Mouse (Mus musculus): ENCODE measurements at regions not wholly inside any gene's neighbourhood (a gene's known extent, or its start where the extent isn't known, plus 50 kb on each side); places are given as distances from the start of the nearest gene placed in this dataset.

GRCm38 (mm10) chr1:128758802-128759481 lies 166.8 kb upstream of the Cxcr4 start:
- intact Hi-C loops (cut with DNase I), result no loop called here
- DNase-seq (ENCODE audit: low spot score in 2 of 2), result no peak

DNA sequence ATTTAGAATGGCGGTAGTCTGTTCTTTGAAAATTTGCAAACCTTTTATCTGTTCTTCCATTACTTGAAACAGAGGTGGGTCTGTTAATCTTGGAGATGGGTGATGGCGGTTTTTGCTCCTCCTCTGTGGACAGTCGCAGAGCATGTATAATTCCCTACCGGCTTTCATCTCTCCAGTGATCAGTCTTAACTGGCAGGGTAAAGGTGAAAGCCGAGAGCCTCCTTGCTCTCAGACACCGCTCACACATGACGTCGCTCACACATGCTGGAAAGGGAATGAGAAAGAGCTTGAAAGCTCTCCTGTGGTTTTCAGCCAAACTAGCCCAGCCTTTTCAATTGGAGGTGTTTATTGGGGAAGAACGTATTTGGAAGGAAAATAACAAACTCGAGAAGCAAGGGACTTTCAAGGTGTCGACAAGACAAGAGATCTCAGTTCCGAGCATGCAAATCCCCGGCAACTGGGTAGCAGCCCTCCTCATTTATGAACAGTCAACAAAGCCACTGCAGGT lies 166.3 kb upstream of the Cxcr4 start:
- no peak for DNase-seq (ENCODE audit: low spot score in 2 of 2)
- intact Hi-C loops (cut with DNase I), result no loop called here

- DNase-seq (ENCODE audit: low spot score in 2 of 2), result no peak
- intact Hi-C loops (cut with DNase I), result no loop called here
These were observed 161.4 kb upstream of the Cxcr4 start for GRCm38 (mm10) chr1:128753427-128754012.

- no peak for DNase-seq (ENCODE audit: low spot score in 2 of 2)
- intact Hi-C loops (cut with DNase I), result no loop called here
These were observed 157.4 kb upstream of the Cxcr4 start for GRCm38 (mm10) chr1:128749437-128749994.

- DNase-seq (ENCODE audit: low spot score in 2 of 2), result no peak
- intact Hi-C loops (cut with DNase I), result no loop called here
These were observed 155.2 kb upstream of the Cxcr4 start for GRCm38 (mm10) chr1:128747196-128747790.

DNA sequence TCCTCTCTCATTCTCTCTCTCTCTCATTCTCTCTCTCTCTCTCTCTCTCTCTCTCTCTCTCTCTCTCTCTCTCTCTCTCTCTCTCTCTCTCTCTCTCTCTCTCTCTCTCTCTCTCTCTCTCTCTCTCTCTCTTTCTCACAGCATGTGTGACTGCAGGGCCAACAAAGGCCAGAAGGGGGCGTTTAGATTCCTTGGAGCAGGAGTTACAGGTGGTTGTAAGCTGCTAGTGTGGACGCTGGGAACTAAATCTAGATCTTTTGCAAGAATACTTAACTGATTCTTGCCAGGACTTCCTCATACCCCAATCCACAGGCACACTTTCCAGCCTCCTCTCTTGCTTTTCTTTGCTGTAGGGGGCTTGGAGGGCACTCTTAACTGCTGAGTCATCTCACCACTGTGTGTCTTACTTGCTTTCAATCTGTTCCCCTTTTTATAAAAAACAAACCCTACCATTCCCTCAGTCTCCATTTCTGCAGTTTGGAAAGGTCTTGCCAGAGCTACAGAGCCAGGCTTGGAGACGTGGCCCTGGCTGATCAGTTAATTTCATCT lies 154.4 kb upstream of the Cxcr4 start:
- no peak for DNase-seq (ENCODE audit: low spot score in 2 of 2)
- intact Hi-C loops (cut with DNase I), result no loop called here

DNA sequence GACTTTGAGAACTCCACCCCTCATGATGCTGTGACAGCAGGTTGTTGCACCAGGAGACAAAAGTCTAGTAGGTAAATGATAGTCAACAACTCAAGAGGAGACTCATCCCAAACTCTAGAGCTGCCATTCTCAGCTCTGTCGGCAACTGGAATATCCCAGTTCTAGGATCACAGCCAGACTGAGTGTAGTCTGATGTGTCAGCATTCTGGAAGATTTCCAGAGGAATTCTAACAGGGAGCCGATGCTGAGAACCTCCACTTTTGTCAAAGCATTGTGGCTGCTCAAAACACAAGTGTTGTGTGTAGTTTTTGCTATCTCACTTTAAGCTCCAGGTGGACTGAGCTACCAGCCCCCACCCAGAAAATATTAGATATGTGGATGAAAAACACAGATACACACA lies 148.5 kb upstream of the Cxcr4 start:
- intact Hi-C loops (cut with DNase I), result no loop called here
- peak; percentile 17 to 80 for DNase-seq (ENCODE audit: low spot score in 2 of 2)

- intact Hi-C loops (cut with DNase I), result no loop called here
- no peak for DNase-seq (ENCODE audit: low spot score in 2 of 2)
These were observed 146.1 kb upstream of the Cxcr4 start for GRCm38 (mm10) chr1:128738152-128738551.

GRCm38 (mm10) chr1:128734857-128735256 lies 142.8 kb upstream of the Cxcr4 start:
- intact Hi-C loops (cut with DNase I), result no loop called here
- DNase-seq (ENCODE audit: low spot score in 2 of 2), result peak in 1 of 2 experiments; percentile 26

- intact Hi-C loops (cut with DNase I), result no loop called here
- no peak for DNase-seq (ENCODE audit: low spot score in 2 of 2)
These were observed 139.4 kb upstream of the Cxcr4 start for GRCm38 (mm10) chr1:128731445-128731844.

GRCm38 (mm10) chr1:128724433-128725091 lies 132.5 kb upstream of the Cxcr4 start:
- intact Hi-C loops (cut with DNase I), result no loop called here
- DNase-seq (ENCODE audit: low spot score in 2 of 2), result no peak

GRCm38 (mm10) chr1:128723843-128724242 lies 131.8 kb upstream of the Cxcr4 start:
- intact Hi-C loops (cut with DNase I), result no loop called here
- DNase-seq (ENCODE audit: low spot score in 2 of 2), result no peak

- no peak for DNase-seq (ENCODE audit: low spot score in 2 of 2)
- intact Hi-C loops (cut with DNase I), result no loop called here
These were observed 130.0 kb upstream of the Cxcr4 start for GRCm38 (mm10) chr1:128722061-128722471.

GRCm38 (mm10) chr1:128714843-128715242 lies 122.8 kb upstream of the Cxcr4 start:
- DNase-seq (ENCODE audit: low spot score in 2 of 2), result no peak
- intact Hi-C loops (cut with DNase I), result no loop called here

- no peak for DNase-seq (ENCODE audit: low spot score in 2 of 2)
- intact Hi-C loops (cut with DNase I), result no loop called here
These were observed 120.8 kb upstream of the Cxcr4 start for GRCm38 (mm10) chr1:128712876-128713275.

GRCm38 (mm10) chr1:128711121-128711520 lies 119.0 kb upstream of the Cxcr4 start:
- no peak for DNase-seq (ENCODE audit: low spot score in 2 of 2)

GRCm38 (mm10) chr1:128707747-128708146 lies 115.7 kb upstream of the Cxcr4 start:
- no peak for DNase-seq (ENCODE audit: low spot score in 2 of 2)
- intact Hi-C loops (cut with DNase I), result no loop called here

More at GRCm38 (mm10) chr1:128711121-128711520, 119.0 kb upstream of the Cxcr4 start:
- intact Hi-C loops (cut with DNase I), result no loop called here

- no peak for DNase-seq (ENCODE audit: low spot score in 2 of 2)
- intact Hi-C loops (cut with DNase I), result no loop called here
These were observed 114.1 kb upstream of the Cxcr4 start for GRCm38 (mm10) chr1:128706167-128706566.

DNA sequence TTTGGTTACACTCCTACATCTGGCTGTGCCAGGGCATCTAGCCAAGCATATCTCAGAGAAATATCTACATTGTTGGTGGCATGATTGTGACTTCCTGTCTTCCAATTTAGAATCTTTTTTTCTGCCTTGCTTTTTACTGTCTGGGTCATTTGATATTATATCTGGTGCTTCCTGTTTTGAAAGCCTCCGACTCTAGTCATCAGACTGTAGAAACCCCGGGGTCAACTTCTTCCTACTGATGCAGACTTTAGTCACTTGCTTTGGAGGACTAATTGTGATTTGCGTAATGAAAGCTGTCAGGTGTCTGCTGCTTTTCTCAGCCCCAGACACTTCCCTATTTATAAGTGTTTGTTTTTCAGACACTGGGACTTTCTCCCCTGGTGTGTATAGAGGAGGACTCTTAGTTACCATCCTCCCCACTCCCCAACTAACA lies 113.0 kb upstream of the Cxcr4 start:
- intact Hi-C loops (cut with DNase I), result no loop called here

GRCm38 (mm10) chr1:128701326-128701725 lies 109.2 kb upstream of the Cxcr4 start:
- intact Hi-C loops (cut with DNase I), result no loop called here
- DNase-seq (ENCODE audit: low spot score in 2 of 2), result no peak

More for the DNA sequence above, 113.0 kb upstream of the Cxcr4 start:
- no peak for DNase-seq (ENCODE audit: low spot score in 2 of 2)
